Mouse (Mus musculus) spleen, embryonic (tissue): Measurements from ENCODE around the gene Ctdnep1.
"Not testable (repeated sequence)": the region's sequence is repeated elsewhere in the genome, so short reads cannot be mapped to it uniquely, and the experiment has no call there.

Experiments used
- CTCF ChIA-PET: fragments of 350-600 bp; sonication (Branson Sonifier 250); formaldehyde crosslinking; loops from one replicate; lab custom pipeline; 2022; lab: Charles Lee

Ctdnep1 gene

GRCm38 (mm10) chr11:70001865-70002264, 20.9 kb downstream of the Ctdnep1 start:
- CTCF ChIA-PET = interaction anchor here (0.7 kb wide), 1 partner anchor 21 kb away, joined by 3 read pairs; no protein-coding TSS in a partner anchor

- CTCF ChIA-PET = interaction anchor here (0.8 to 0.9 kb wide), 2 partner anchors 20 to 28 kb away, joined by 3 to 4 read pairs; partner anchors contain the start of gene Elp5
These were observed 21.5 kb downstream of the Ctdnep1 start for GRCm38 (mm10) chr11:70002471-70002870.

GRCm38 (mm10) chr11:70005521-70005920, 24.6 kb downstream of the Ctdnep1 start:
- CTCF ChIA-PET = interaction anchor here (0.9 kb wide), 1 partner anchor 72 kb away, joined by 3 read pairs; no protein-coding TSS in a partner anchor

- CTCF ChIA-PET = no interaction called here
These were observed 29.1 kb downstream of the Ctdnep1 start for GRCm38 (mm10) chr11:70010033-70010432.

GRCm38 (mm10) chr11:70010548-70010947, 29.6 kb downstream of the Ctdnep1 start:
- CTCF ChIA-PET = no interaction called here

GRCm38 (mm10) chr11:70010961-70011360, 30.0 kb downstream of the Ctdnep1 start:
- CTCF ChIA-PET = no interaction called here

GRCm38 (mm10) chr11:70012931-70013330, 32.0 kb downstream of the Ctdnep1 start:
- CTCF ChIA-PET = interaction anchor here (0.5 to 0.7 kb wide), 2 partner anchors 321 to 594 kb away, joined by 3 read pairs; no protein-coding TSS in a partner anchor

- CTCF ChIA-PET = interaction anchor here (0.5 kb wide), 1 partner anchor 594 kb away, joined by 3 read pairs; no protein-coding TSS in a partner anchor
These were observed 32.5 kb downstream of the Ctdnep1 start for GRCm38 (mm10) chr11:70013408-70013807.

GRCm38 (mm10) chr11:70014051-70014450, 33.1 kb downstream of the Ctdnep1 start:
- CTCF ChIA-PET = no interaction called here

GRCm38 (mm10) chr11:70014880-70015558, 34.1 kb downstream of the Ctdnep1 start, which contains the start of gene Acadvl:
Gene Acadvl, minus strand, starts transcription at chr11:70015411.
- CTCF ChIA-PET = interaction anchor here (0.6 kb wide), 1 partner anchor 383 kb away, joined by 3 read pairs; no protein-coding TSS in a partner anchor

- CTCF ChIA-PET = no interaction called here
These were observed 34.7 kb downstream of the Ctdnep1 start for GRCm38 (mm10) chr11:70015677-70016076.

- CTCF ChIA-PET = not testable (repeated sequence)
These were observed 35.2 kb downstream of the Ctdnep1 start for GRCm38 (mm10) chr11:70016177-70016576.

GRCm38 (mm10) chr11:70016669-70017068, 35.7 kb downstream of the Ctdnep1 start, which contains the start of gene Dlg4:
Gene Dlg4, plus strand, starts transcription at chr11:70016942.
- CTCF ChIA-PET = no interaction called here

GRCm38 (mm10) chr11:70017199-70017767, 36.3 kb downstream of the Ctdnep1 start:
- CTCF ChIA-PET = no interaction called here

GRCm38 (mm10) chr11:70018131-70018990, 37.4 kb downstream of the Ctdnep1 start:
- CTCF ChIA-PET = interaction anchor here (0.6 to 0.7 kb wide), 3 partner anchors 45 to 385 kb away, joined by 3 to 8 read pairs (median 3); no protein-coding TSS in a partner anchor

GRCm38 (mm10) chr11:70019495-70020021, 38.6 kb downstream of the Ctdnep1 start:
- CTCF ChIA-PET = interaction anchor here (0.7 kb wide), 1 partner anchor 46 kb away, joined by 3 read pairs; no protein-coding TSS in a partner anchor

GRCm38 (mm10) chr11:70020022-70020631, 39.2 kb downstream of the Ctdnep1 start:
- CTCF ChIA-PET = no interaction called here

- CTCF ChIA-PET = no interaction called here
These were observed 39.8 kb downstream of the Ctdnep1 start for GRCm38 (mm10) chr11:70020731-70021263.

- CTCF ChIA-PET = interaction anchor here (0.6 kb wide), 1 partner anchor 84 kb away, joined by 15 read pairs; no protein-coding TSS in a partner anchor
These were observed 40.5 kb downstream of the Ctdnep1 start for GRCm38 (mm10) chr11:70021264-70022132.
